Mouse (Mus musculus) layer of hippocampus, adult 9-11 months (tissue): ENCODE measurements around the gene Gm5624.
"Not testable (repeated sequence)": the region's sequence is repeated elsewhere in the genome, so short reads cannot be mapped to it uniquely, and the experiment has no call there.

ENCODE experiments used
- DNase-seq: peaks from one replicate; pipeline ENCODE4 v3.0.0; 2022

Gene Gm5624

GRCm38 (mm10) chr14:44627737-44628136 lies at the start of gene Gm5624:
Gene Gm5624 (minus strand): TSS chr14:44627938.
- not testable (repeated sequence) for DNase-seq

- DNase-seq: not testable (repeated sequence)
Observed at GRCm38 (mm10) chr14:44591765-44592164, 36.0 kb downstream of the Gm5624 start.

DNA sequence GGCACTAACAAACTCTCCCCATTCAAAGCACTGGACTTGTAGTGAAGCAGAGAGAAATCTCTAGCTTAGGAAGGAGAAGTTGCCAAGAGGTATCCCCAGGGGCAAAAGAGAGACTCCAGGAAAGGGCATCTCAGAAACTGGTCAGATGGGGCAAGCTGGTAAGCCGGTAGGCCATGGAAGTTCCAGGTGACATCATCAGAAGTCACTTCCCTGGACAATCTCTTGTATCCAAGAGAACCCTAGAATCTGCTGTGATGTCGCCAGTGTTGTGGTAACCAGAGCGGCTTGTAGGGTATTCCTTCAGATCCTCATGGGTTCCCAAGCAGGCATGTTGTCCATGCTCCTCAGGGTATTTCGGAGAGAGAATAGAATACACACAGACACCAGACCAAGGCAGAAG lies 44.9 kb downstream of the Gm5624 start, which contains the start of gene Gm8247:
Gm8247 (plus strand) TSS at position 301 of the 400 bp plus-strand sequence.
- not testable (repeated sequence) for DNase-seq

GRCm38 (mm10) chr14:44547961-44548360 lies 79.8 kb downstream of the Gm5624 start:
- not testable (repeated sequence) for DNase-seq

DNA sequence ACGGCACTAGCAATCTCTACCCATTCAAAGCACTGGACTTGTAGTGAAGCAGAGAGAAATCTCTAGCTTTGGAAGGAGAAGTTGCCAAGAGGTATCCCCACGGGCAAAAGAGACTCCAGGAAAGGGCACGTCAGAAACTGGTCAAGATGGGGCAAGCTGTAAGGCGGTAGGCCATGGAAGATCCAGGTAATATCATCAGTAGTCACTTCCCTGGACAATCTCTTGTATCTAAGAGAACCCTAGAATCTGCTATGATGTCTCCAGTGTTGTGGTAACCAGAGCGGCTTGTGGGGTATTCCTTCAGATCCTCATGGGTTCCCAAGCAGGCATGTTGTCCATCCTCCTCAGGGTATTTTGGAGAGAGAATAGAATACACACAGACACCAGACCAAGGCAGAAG lies 109.8 kb downstream of the Gm5624 start, which contains the start of gene Gm17093:
Gm17093 (plus strand) TSS at position 301 of the 400 bp plus-strand sequence.
- DNase-seq: not testable (repeated sequence)
